Mouse (Mus musculus) ovary, postnatal 36 days (tissue): ENCODE results near the gene Tal1.

Source experiments
- DNase-seq: peaks from one replicate; pipeline ENCODE4 v3.0.0; 2022; ENCODE audit warnings: low spot score, mixed read lengths

Gene Tal1

DNA sequence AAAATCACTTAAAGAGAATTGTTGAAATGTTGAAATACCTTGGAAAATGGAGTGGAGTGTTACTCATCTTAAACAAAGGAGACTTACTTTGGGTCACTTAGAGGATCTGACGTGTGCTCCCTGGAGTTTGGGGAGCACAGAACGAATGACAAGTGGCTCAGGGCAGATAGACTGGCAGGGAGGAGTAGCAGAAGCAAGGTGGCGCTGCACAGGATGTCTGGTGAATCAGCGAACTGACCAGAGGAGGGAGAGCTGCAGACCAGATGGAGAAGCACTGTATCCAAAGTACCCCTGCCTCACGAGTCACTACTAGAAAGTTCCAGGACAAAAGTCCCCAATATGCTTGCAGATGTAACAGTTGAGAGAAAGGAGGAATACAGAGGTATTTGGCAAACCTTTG, 57.0 kb downstream of the Tal1 start:
- DNase-seq = no peak

DNA sequence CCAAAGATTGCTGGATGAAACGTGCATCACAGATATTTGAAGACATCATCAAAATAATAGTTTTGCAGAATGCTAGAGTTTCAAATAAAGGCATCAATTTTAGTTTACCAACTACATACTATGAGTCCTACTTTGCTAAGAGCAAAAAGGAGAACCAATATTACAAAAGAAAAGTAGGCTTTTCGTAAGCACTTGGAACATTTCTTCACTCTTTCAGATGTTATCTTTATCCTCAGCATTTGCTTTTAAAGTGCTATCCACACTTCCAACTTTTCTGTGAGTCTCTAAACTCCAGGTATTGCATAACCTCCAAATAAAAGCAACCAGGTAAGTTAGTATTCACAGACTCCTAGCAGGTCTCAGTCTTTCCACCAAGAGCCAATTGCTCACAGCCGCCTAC, 63.4 kb downstream of the Tal1 start:
- DNase-seq = no peak

DNA sequence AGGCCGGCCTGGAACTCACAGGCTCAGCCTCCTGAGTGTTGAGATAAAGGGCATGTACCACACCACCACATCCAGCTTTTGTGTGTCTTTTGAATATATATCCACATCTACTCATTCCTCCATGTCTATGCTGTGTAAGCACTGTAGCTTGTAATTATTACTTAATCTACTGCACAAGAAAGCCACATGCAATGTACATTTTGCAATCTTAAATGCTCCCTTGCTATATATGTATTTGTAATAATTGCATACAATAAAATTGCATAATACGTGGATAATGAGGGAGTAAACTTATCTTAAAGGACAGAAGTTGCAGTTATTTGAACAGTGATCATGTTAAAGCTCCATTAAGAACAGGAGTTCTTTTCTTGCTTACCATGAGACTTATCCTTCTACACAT, 64.9 kb downstream of the Tal1 start:
- no peak for DNase-seq
